Mouse (Mus musculus): ENCODE measurements around the gene Btd. TPM values are rescaled to one million over a fixed set of nuclear protein-coding genes. Genes with fewer than 3 reads are reported as not detected.
A peak's percentile ranks its signal among the peaks of the same experiment; 100 is the strongest.
"Not testable (repeated sequence)": the region's sequence is repeated elsewhere in the genome, so short reads cannot be mapped to it uniquely, and the experiment has no call there.

Gene Btd
- polyA plus RNA-seq (2011; ENCODE audit: insufficient read length, low read depth, missing spikeins): 13.6 and 15.8 TPM in 2 replicates

DNA sequence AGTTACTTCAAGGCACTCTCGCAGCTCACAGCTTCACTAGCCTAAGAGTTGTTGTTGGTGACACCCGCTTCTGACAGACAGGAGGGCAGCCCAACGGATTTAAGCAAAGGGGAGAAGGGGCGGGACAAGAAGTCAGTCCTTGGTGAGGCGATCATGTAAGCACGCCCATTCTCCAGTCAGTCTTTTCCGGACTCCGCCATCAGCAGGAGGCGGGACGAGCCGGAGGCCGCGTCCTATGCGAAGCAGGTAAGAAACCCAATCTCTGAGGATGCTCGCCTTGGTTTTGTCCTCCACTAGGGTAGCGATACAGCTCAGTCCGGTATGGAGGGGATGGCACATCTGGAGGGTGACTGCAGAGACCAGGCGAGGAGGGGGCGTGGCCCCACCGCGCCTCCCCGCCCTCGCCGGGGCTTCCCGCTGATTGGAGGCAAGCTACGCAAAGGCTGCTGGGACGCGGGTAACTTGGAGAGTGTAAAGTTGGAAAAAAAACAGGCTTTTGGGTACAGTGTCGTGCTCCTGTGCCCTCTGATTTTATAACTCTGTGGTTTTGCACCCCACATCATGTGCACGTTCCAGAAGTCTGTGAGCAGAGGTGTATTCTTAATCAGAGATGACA is at the start of gene Btd, which contains the start of gene Hacl1:
Btd (plus strand) TSS at position 139 of the 616 bp plus-strand sequence.
Hacl1 (minus strand) TSS at position 397 of the 616 bp plus-strand sequence.
- peak within 1 kb of the TSS; percentile 74 for H3K4me3 ChIP-seq (ENCODE audit: insufficient read depth, low read length)
- TF ChIP-seq POLR2A (IDR thresholded peaks at IDR 0.05; ENCODE audit: low read depth, low read length): peak; percentile 68
- no peak for TF ChIP-seq CTCF (IDR thresholded peaks at IDR 0.05; ENCODE audit: borderline replicate concordance, insufficient read depth, low read length)
- H3K27ac ChIP-seq (ENCODE audit: insufficient read depth, low read length): peak within 1 kb of the TSS; percentile 75
- no peaks in the 10 kb centered on the region for H3K4me1 ChIP-seq (ENCODE audit: control insufficient read depth, insufficient read depth, low read length)

DNA sequence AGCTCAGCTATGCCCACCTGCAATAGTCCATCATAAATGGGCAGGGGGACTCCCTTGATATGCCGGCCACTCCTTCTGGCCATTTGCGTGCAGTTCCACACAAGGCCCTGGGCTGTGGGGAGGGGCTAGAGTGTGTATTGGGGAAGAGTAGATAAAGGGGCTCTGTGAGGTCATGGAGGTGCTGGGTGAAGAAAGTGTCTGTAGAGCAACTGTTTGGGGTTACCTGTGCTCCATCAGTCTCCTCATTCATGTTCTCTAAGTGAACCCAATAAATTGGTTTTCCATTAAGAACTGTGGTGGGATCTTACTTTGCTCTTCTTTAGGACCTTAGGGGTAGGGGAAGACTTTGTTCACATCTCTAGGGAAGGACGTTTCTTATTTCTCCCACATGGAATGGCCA is 49.6 kb upstream of the Btd start, which contains the start of gene Colq:
Colq (minus strand) TSS at position 101 of the 400 bp plus-strand sequence.
- no peaks in the 10 kb centered on the region for H3K4me1 ChIP-seq (ENCODE audit: control insufficient read depth, insufficient read depth, low read length)
- TF ChIP-seq CTCF (IDR thresholded peaks at IDR 0.05; ENCODE audit: borderline replicate concordance, insufficient read depth, low read length): no peak
- TF ChIP-seq POLR2A (IDR thresholded peaks at IDR 0.05; ENCODE audit: low read depth, low read length): no peak
- no peak within 1 kb of the TSS for H3K4me3 ChIP-seq (ENCODE audit: insufficient read depth, low read length)
- H3K27ac ChIP-seq (ENCODE audit: insufficient read depth, low read length): no peak within 1 kb of the TSS

DNA sequence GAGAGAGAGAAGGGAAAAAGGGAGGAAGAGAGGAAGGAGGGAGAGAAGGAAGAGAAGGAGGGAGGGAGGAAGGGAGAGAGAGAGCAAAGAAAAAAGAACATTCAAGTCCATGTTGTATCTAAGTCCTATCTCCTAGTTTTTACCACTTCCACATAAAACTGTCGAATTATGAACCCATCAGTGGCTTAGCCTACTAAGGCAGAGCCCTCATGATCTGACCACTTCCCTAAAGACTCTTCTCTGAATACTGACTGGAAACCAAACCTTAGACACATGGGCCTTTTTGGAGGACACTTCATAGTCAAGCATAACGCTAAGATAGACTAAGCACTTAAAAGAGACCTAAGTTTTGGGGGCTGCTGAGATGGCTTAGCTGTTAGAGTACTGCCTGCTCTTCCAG is 47.8 kb upstream of the Btd start:
- Histone ChIP-seq H3K27ac (ENCODE audit: insufficient read depth, low read length) (no peak overlapping the region), H3K4me3 (ENCODE audit: insufficient read depth, low read length) (no peak overlapping the region), H3K4me1 (ENCODE audit: control insufficient read depth, insufficient read depth, low read length) (no peaks in the 10 kb centered on the region)
- no peak for TF ChIP-seq CTCF (IDR thresholded peaks at IDR 0.05; ENCODE audit: borderline replicate concordance, insufficient read depth, low read length)
- no peak for TF ChIP-seq POLR2A (IDR thresholded peaks at IDR 0.05; ENCODE audit: low read depth, low read length)

DNA sequence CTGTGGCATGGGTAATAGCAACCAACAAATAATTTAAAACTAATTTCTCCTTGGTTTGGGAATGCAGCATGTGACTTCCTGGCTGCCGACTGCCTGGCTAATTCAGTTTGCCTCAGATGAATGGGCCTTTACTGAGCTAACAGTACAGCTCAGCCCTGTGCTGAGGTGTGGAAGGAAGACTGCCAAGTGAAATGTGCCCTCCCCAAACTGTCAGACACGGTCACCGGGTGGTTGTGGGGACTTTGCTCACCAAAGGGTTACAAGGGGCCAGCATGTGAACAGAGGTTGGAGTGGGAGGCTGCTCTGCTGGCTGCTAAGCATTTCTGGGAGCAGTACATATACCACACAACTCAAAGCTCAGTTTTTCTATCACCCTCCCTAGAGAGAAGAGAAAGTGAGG is 46.1 kb upstream of the Btd start:
- Histone ChIP-seq H3K27ac (ENCODE audit: insufficient read depth, low read length) (no peak overlapping the region), H3K4me1 (ENCODE audit: control insufficient read depth, insufficient read depth, low read length) (no peaks in the 10 kb centered on the region), H3K4me3 (ENCODE audit: insufficient read depth, low read length) (no peak overlapping the region)
- TF ChIP-seq POLR2A (IDR thresholded peaks at IDR 0.05; ENCODE audit: low read depth, low read length): no peak
- no peak for TF ChIP-seq CTCF (IDR thresholded peaks at IDR 0.05; ENCODE audit: borderline replicate concordance, insufficient read depth, low read length)

DNA sequence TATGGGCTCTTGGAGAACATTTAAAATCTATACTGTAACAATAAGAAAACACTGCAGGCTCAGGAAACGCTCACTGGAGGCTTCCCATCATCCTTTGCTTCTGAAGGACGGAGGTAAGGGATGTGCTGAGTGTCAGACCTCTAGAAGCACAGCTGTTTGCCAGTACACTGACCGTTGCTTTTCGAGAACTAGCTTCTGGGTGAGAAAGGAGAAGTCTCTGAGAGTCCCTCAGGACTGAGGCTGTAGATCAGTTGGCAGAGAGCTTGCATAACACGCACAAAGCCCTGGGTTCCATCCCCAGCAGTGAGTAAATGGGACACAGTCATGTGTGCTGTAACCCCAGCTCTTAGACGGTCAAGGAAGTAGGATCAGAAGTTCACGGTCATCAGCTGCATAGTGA is 44.4 kb upstream of the Btd start:
- H3K27ac ChIP-seq (ENCODE audit: insufficient read depth, low read length): no peak overlapping the region
- H3K4me1 ChIP-seq (ENCODE audit: control insufficient read depth, insufficient read depth, low read length): no peaks in the 10 kb centered on the region
- H3K4me3 ChIP-seq (ENCODE audit: insufficient read depth, low read length): no peak overlapping the region
- no peak for TF ChIP-seq CTCF (IDR thresholded peaks at IDR 0.05; ENCODE audit: borderline replicate concordance, insufficient read depth, low read length)
- TF ChIP-seq POLR2A (IDR thresholded peaks at IDR 0.05; ENCODE audit: low read depth, low read length): no peak

DNA sequence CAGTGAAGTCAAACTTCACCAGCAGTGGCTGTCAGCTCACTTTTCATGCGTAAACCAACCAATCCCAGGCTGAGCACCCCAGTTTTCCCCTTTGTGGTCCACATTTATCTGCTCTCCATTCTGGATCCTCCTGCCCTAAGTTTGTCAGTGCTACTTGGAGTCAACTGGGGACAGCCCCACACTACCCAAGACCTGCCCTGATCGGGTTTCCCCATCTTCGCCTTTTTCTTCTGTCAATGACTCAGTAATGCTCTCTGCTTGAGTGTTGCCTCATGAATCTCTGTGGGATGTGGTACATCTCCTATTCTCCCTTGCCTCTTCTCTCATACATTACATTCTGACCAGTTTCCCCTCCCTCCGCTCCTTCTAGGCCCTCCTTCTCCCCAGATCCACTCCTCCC is 43.4 kb upstream of the Btd start:
- TF ChIP-seq CTCF (IDR thresholded peaks at IDR 0.05; ENCODE audit: borderline replicate concordance, insufficient read depth, low read length): no peak
- no peak for TF ChIP-seq POLR2A (IDR thresholded peaks at IDR 0.05; ENCODE audit: low read depth, low read length)
- Histone ChIP-seq H3K4me3 (ENCODE audit: insufficient read depth, low read length) (no peak overlapping the region), H3K27ac (ENCODE audit: insufficient read depth, low read length) (no peak overlapping the region), H3K4me1 (ENCODE audit: control insufficient read depth, insufficient read depth, low read length) (no peaks in the 10 kb centered on the region)

DNA sequence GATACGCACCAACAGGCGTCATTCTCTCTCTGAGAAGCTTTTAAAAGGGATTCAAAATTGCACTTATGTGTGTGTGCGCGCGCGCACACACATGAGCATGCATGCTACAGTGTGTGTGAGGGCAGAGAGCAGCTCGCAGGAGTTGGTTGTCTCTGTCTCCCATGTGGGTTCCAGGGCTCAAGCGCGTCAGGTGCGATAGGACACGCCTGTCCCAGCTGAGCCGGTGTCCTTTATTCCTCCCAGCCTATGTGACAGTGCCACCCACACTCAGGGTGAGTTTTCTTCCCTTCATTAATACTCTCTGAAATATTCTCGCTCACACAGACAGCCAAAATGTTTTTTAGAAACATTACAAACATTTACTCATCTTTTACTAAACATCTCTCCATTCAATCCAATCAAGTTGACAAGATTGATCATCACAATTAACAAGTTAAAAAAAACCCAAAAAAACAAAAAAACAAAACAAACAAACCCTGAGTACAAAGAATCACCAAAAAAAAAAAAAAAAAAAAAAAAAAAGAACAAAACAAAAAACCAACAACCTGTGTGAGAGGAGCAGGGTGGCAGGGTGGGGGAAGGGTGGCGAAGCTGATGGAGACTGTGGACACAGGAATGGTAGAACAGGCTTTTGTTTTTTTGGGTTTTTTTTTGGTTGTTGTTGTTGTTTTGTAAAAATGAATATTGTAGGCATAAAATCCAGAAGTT is 38.8 kb upstream of the Btd start:
- Histone ChIP-seq H3K4me3 (ENCODE audit: insufficient read depth, low read length) (no peak overlapping the region), H3K27ac (ENCODE audit: insufficient read depth, low read length) (no peak overlapping the region), H3K4me1 (ENCODE audit: control insufficient read depth, insufficient read depth, low read length) (no peaks in the 10 kb centered on the region)
- no peak for TF ChIP-seq POLR2A (IDR thresholded peaks at IDR 0.05; ENCODE audit: low read depth, low read length)
- TF ChIP-seq CTCF (IDR thresholded peaks at IDR 0.05; ENCODE audit: borderline replicate concordance, insufficient read depth, low read length): no peak

DNA sequence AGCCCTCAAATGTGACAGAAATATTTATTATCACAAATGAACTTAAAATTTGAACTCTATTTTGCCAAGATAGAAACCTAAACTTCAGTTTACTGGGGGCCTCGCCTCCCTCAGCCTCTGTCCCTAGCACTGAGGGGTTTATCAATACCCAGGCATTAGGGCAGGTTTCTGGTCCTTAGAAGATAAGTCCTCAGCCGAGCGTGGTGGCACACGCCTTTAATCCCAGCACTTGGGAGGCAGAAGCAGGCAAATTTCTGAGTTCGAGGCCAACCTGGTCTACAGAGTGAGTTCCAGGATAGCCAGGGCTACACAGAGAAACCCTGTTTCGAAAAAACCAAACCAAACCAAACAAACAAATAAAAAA is 38.2 kb upstream of the Btd start:
- not testable (repeated sequence) for H3K27ac ChIP-seq (ENCODE audit: insufficient read depth, low read length); H3K4me3 ChIP-seq (ENCODE audit: insufficient read depth, low read length)

DNA sequence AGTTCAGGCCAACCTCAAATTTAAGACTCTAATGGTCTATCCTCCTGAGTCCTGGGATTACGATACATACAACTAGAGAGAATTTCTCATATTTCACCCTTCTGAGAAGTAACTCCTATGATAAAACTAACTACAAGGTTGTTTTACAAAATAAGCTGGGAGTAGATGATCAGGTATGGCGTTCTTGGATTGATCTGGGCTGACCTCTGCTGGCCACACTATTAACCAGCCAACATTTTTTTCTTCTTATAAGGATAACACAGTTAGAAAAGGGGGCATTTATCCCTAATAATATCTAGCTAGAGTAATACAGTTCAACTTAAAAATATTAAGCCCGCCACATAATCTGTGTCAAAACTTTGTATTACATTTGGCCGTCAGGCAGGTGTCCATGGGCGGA is 35.9 kb upstream of the Btd start:
- H3K27ac ChIP-seq (ENCODE audit: insufficient read depth, low read length): no peak overlapping the region
- TF ChIP-seq CTCF (IDR thresholded peaks at IDR 0.05; ENCODE audit: borderline replicate concordance, insufficient read depth, low read length) (no peak), POLR2A (IDR thresholded peaks at IDR 0.05; ENCODE audit: low read depth, low read length) (no peak)
- H3K4me1 ChIP-seq (ENCODE audit: control insufficient read depth, insufficient read depth, low read length): no peaks in the 10 kb centered on the region
- no peak overlapping the region for H3K4me3 ChIP-seq (ENCODE audit: insufficient read depth, low read length)

More for the DNA sequence above, 38.2 kb upstream of the Btd start:
- H3K4me1 ChIP-seq (ENCODE audit: control insufficient read depth, insufficient read depth, low read length): not testable (repeated sequence)

DNA sequence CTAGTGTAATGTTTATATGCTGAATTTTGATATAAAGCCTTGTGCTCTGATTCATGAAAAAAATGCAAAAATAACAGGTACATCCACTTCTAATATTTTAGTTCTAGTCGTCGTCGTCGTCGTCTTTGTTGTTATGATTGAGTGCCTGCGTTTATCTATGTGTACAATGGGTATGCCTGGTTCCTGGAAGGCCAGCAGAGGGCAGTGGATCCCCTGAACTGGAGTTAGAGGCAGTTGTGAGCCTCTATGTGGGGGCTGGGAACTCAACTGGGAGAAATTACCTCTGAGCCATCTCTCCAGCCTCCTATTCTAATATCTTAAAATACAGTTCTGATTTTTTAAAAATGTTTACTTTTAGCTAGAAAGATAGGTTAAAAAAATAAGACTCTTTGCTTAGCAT is 35.3 kb upstream of the Btd start:
- H3K27ac ChIP-seq (ENCODE audit: insufficient read depth, low read length): no peak overlapping the region
- TF ChIP-seq CTCF (IDR thresholded peaks at IDR 0.05; ENCODE audit: borderline replicate concordance, insufficient read depth, low read length) (no peak), POLR2A (IDR thresholded peaks at IDR 0.05; ENCODE audit: low read depth, low read length) (no peak)
- H3K4me3 ChIP-seq (ENCODE audit: insufficient read depth, low read length): no peak overlapping the region
- no peaks in the 10 kb centered on the region for H3K4me1 ChIP-seq (ENCODE audit: control insufficient read depth, insufficient read depth, low read length)

Data from embryonic fibroblast, embryonic 13.5 days (primary cell).